Mouse (Mus musculus) lung, postnatal 25 days (tissue): ENCODE data around the gene C530008M17Rik.

Source experiments
- DNase-seq: peaks from one replicate; pipeline ENCODE4 v3.0.0; 2022; ENCODE audit warnings: low spot score

Gene C530008M17Rik

DNA sequence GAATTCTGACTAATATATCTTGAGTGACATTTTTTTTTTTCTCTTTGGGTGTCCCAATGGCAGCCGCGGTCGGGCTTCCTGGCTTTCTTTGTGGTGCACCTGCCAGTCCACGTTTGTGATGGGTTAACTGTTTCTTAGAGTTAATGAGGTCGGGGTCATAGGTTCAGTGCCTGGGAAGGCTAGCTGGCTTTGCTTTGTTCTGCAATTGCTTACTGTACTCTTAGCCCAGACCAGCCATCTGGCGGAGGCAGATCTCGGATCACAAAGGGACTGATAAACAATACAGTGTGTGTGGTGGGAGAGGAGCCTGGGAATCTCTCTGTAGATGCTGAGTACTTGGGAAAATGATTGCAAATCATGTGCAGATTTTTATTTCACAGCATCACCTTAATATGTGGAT lies 9.1 kb downstream of the C530008M17Rik start:
- no peak for DNase-seq

DNA sequence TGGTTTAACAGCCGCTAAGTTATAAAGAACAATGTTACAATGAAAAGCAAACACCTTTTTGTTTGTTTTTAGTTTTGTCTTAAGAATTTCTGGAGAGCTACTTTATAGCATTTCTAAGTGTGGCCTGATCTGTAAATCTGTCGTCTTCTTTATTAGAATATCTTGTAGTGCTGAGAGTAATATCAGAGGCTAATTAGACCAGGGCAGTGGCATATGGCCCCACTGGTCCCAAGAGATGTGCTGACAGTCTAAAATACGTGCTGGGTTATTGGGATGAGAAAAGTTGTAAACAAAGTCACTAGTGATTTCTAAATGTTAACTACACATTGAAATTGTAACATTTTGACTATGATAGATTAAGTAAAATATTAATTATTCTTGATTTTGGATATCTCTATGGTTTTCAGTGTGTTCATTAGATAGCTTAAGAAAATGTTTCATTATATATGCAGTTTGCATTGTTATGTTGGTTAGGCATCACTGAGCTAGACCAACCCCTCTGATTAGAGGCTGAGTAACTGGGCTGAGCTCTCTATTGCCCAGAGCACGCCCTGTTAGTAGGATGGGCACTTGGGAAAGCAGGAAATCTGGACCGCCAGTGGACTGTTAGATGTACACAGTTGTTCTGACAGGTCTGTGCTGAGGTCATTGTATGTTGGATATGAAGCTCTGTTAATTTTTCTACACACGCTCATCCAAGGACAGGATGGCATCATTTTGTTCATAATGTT lies 9.9 kb downstream of the C530008M17Rik start:
- DNase-seq, result no peak

DNA sequence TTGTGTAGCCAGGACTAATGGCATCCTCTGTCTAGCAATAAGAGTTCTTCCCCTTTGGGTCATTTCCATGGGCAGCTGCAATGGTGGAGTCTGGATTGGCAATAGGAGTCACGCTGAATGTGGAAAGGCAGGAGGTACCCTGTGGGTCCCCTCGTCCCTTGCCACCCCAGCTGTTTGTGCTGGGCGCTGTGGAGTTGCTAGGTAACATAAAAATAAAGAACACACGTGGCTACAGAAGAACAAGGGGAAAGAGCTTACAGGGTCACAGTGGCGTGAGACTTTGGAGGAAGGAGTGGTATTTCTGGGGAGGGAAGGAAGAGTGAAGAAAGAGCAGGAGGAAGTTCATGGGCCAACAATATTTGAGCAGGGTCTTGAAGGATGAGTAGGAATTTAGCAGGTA lies 11.8 kb downstream of the C530008M17Rik start:
- peak; percentile 13 for DNase-seq

DNA sequence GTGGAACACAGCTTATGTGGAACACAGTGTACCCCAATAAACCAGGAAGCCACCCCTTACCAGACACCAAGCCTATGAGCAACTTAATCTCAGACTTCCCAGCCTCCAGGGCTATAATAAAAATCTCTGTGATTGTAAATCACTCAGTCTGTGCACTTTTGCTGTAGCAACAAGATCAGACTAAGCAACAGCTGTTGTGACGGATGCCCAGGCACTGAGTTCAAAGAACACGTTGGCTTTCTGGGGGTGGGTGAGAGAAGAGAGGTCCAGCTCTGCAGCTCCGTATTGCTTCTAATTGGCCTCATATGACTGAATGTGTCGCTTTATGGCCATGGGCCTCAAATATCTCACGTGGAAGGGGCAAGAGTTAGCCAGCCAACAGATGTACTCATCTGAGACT lies 12.2 kb downstream of the C530008M17Rik start:
- DNase-seq, result no peak

DNA sequence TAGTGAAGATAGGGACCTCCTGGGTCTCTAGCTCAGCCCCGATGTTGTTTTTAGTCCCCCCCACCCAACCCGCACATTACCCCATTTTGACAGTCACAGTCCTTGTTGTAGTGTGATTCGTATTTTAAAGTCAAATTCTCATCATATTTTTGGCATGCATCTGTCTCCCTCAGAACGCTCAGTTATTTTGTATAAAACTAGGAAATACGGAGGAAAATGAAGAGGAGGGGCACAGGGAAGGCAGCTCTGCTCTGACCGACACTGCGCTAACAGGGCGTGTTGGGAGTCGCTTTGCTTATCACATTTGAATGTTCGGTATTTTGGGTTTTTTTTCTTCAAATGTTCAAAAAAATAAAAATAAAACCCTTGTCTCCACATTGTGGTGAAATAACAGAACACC lies 13.9 kb downstream of the C530008M17Rik start:
- DNase-seq, result no peak

DNA sequence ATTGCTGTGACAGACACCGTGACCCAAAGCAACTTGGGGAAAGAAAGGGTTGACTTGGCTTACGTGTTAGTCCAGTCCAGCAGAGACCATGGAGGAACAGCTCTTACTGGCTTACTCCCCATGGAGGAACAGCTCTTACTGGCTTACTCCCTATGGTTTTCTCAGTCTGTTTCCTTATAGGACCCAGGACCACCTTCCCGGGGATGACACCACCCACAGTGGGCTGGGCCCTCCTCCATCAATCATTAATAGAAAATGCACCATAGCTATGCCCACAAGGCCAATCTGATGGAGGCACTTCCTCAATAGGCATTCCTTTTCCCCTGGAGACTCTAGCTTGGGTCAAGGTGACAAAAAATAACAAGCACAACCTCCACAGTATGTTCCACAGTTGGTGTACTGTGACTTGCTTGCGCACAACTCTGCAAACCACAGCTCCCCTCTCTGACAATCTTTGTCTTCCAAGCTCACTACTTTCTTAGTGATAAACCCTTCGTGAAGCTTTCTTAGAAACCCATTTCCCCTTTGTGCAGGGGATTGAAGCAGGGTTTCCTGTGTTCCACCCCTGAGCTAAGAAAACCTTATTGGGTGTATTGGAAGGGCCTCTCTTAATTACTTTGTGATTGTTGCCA lies 17.8 kb downstream of the C530008M17Rik start:
- no peak for DNase-seq

DNA sequence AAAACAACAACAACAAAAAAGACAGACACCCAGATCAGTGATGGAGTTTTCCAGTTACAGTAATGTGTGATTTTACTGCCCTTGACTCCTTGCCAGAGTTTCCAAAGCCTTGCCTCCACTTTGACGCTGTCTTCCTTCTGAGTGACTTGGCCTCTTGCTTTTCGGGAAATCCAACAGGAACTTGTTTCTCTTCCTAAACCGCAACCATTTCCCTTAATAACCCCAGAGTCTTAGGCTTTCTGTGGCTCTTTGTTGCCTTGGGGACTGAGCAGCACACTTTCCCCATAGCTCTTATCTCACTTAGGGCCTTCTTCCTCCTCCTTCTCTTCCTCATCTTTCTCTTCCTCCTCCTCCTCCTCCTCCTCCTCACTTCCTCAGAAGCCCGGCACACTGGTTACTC lies 19.1 kb downstream of the C530008M17Rik start:
- DNase-seq, result no peak

DNA sequence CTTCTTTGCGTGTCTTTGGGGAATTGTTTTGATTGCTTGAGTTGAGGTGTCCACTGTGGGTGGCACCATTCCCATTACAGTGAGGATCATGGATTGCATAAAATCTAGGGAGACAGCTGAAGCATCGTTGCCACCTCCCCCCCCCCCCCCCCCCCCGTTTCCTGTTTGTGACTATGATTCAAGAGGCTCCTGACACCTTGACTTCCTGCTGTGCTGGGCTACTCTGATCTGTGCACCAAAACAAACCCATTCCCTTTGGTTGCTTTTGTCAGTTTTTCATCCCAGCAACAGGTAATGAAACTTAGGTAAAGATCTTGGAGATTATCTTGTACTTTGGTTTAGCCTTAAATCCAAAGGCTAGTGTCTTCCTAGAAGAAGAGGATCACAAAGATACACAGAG lies 24.6 kb downstream of the C530008M17Rik start:
- no peak for DNase-seq

DNA sequence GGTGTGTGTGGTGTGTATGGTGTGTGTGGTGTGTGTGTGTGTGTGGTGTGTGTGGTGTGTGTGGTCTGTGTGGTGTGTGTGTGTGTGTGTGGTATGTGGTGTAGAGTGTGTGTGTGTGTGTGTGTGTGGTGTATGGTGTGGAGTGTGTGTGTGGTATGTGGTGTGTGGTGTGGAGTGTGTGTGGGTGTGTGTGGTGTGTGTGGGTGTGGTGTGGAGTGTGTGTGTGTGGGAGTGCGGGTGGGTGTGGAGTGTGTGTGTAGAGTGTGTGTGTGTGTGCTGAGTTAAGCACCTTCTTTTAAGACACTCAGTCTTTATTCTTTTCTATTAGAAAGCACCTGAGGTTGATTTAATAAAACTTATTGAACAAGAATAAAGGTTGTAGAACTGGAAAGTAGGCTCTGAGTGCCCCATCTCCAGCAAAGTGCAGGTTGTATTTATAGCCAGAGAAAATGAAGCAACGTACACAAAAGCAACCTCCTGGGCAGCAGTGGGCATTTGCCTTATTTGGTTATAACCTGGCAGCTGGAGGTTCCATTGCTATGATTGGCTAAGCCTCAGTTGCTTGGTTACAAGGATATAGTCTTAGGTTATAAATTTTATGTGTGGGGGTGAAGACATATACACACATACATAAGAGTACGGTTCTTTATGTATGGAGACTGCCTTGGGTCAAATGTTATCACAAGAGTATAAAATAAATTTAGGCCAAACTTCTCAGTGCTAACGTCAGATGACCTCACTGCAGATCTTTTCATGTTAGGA lies 25.8 kb downstream of the C530008M17Rik start:
- DNase-seq, result no peak

DNA sequence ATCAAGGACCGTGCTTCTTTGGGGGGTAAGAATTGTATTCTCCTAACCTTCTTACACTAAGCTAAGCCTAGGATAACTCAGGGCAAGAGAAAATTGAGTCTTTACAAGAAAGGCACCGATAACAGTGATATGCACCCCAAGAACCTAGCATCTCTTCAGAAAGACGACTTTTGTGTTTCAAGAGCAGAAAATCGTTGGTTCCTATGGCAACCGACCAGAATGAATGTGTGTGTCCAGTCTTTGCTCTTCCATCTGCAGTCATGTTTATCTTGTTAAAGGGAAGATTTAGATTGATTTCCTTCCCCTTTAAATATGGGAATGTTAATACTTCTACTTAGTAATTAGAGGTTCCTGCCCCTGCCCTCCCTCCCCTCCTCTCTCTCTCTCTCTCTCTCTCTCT lies 27.1 kb downstream of the C530008M17Rik start:
- no peak for DNase-seq

DNA sequence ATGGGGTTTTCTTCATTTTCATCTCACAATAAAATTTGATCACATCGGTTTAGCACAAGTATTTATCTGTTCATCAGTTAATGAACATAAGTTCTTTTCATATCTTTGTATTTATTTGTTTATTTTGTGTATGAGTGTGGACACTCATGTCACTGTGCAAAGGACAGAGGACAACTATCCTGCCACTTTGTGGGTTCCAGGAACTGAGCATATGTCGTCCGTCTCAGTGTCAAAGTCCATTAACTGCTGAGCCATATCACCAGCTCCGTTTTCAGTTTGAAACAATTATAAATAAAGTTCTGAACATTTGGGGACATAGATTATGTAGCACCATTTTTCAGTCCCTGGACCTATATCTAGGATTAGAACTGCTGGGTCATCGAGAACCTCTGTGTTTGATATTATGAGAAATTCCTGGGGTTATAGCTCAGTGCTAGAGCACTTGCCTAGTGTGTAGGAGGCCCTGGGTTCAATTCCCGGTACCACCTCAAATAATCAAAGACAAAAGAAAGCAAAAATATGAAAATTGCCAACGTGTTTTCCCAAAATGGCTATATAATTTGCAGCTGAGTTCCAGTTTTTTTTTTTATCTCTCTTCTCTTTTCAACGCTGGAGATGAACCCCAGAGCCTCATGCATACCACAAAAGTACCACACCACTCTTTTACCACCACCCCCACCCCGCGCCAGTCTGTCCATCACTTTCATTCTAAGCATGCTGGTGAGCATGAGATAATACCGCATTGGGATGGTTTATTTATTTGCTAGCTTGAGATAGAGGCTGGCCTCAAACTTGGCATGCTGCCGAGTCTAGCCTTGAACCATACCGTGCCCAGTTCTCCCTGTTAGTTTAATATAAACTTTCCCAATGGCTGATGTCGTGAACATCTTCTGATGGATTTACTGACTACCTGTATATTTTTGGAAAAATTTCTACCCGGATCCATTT lies 28.6 kb downstream of the C530008M17Rik start:
- no peak for DNase-seq

DNA sequence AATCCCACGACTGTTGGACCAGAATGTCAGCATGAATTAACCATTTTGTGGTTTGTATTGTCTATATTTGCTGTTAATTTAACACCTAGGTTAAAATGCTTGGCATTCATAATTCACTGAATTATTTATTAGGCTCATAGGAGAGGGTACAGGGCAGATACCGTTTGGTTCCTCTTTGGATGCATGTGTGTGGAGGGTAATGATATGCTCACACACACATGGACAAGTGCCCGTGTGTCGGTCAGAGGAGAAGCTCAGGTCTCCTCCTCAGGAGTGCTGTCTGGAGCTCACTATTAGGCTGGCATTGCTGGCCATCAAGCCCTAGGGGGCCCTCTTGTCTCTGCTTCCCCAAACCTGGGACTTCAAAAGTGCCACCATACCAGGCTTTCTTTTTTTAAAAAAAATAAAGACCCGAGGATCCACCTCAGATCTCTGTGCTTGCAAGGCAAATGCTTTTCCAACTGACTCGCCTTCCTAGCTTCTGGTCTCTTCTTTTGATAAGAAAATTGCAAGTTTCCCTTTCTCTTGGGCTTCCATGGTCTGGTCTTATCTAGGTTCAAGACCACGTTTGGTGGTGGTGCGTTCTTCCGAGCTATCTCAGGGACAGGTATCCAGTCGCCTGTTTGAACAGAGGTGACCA lies 31.8 kb downstream of the C530008M17Rik start:
- DNase-seq, result no peak

DNA sequence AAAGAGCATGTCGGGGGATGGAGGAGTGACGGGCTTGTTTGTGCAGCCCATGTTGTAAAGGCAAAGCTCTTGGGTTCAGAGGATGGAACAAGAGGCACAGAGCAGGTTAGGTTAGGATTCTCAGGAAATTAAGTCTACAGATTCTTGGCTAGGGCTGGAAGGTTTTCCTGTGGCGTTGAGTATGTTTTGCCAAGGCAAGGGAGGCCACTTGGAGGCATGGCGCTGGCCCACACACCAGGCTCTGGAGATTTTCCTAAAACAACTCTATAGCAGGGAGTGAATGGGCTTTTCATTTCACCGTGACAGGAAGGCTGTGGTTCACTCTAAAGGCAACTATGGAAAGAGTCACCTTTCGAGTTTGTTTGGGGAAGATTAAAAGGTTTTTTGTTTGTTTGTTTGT lies 32.3 kb downstream of the C530008M17Rik start:
- DNase-seq, result no peak

DNA sequence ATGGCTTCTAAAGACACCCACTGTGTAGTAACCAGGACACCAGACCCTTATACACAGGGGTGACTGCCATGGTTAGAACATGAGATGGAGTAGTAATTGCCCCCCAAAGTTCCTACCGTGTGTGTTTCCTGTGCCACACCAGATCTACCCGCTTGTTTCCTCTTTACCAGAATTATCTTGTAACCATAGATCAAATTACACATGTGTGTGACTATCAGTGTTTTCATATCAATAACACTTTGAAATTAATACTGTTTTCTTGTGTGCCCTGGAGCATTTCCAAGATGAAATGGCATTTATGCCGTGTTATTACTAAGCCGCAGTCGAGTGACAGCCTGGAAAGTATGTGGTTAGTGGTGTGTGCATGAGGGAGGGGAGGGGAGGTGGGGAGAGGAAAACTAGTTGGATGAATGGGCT lies 33.9 kb downstream of the C530008M17Rik start:
- no peak for DNase-seq

DNA sequence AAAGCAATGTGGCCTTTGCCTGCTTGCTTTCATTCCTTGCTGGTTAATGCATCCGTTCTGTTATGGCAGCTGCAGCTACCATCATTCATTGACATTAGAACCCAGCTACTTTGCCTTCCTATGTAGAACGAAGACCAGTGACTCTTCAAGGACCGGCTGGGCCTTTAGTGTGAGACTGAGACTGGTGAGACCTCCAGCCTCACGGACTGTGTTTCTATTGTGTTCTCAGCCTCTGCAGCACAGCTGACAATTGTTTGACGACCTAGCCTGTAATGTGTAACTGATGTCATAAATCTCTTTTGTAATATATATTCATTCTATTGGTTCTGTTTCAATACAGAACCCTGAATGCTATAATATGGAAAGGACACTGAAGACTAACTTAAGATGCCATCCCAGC lies 34.9 kb downstream of the C530008M17Rik start:
- DNase-seq, result no peak

DNA sequence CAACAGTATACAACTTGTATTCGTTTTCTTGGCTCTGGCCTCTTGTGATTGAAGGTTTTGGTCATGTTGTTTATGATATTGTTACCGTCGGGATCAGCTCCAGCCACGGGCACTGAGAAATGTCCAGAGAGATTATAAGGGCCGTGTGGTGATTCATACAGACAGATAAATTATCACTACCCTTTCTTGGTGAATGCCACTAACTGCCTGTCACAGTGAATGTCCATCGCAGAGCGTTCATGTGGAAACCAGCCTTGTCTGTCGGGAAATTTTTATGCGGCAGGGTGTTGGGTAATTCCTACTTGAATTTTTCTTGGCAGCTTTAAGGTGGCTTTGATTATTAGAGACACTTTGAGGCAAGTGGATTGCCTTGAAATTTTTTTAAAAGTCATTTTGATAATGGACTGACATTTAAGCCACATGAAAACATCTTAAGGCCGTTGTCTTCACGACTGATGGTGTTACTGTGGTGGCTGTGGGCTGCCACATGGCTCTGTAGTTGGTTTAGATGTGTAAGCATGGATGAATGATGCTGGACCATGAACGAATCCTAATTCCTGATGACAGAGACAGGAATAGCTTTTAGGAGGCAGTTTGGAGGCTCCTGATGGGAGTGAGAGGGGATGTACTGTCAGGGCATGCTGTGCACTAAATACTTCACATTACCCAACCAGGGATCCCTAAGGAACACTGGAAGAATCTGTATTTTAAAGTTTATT lies 35.6 kb downstream of the C530008M17Rik start:
- DNase-seq, result no peak

DNA sequence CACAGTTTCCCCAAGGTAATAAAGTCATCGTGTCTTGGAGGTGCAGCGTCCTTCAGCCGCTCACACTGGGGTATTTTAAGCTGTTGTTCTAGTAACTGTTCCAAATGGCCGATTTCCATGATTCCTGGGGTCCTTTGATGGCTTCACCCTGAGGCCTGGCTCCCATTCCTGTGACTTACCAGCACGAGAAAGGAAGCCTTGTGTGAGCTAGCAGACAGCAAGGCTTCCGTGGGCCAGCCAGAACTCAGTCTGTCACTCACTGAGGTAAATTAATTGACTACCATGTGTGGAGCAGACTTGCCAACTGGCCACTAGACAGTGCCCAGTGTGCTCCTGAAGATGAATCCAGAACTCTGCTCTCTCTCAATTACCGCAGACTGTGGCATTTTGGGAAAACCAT lies 41.2 kb downstream of the C530008M17Rik start:
- no peak for DNase-seq

DNA sequence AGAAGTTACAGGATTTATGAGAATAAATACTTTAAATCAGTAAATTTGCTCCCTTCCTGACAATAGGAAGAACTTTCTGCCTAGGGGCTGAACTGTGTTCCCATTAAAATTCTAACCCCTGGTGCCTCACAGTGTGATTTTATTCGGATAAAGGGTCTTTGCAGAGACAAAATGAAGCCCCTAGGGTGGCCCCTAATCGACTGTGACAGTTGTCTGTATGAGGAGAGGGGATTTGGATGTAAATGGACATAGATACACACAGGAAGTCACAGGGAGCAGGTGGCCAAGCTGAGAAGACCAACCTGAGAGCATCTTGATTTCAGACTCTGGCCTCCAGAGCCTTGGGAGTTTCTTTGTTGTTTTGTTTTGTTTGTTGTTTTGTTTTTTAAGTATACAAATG lies 41.9 kb downstream of the C530008M17Rik start:
- DNase-seq, result no peak

DNA sequence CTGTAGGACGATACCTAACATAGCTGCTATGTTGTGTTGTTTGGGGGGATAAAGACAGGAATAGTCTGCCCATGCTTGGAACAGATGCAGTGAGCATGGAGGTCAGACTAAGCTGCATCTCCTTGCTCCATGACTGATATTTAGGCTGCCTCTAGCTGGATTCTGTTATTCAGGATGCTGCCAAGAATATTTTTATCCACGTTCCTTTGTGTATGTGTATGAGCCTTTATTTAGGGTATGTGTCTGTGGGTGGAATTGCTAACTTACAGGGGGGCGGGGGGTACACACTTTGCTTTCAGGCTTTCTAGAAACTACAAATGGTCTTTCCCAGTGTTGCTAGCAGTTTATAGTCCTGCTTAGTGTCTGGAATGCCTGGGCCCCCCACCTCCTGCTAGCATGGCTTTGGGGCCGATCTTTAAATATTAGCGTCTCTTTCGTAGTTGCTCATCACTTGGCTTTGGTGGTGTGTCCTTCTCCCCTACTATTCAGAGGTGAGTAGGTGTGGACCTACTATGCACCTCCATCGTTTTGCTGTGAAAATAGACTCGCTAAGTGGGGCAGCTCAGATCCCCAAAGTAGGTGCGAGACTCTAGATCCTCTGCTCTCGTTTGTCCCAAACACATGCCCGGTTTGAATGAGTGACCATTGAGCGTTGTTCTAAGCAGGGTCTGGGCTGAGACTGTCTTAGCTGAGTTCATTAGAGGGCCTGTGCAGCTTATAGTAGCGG lies 45.0 kb downstream of the C530008M17Rik start:
- DNase-seq, result no peak

DNA sequence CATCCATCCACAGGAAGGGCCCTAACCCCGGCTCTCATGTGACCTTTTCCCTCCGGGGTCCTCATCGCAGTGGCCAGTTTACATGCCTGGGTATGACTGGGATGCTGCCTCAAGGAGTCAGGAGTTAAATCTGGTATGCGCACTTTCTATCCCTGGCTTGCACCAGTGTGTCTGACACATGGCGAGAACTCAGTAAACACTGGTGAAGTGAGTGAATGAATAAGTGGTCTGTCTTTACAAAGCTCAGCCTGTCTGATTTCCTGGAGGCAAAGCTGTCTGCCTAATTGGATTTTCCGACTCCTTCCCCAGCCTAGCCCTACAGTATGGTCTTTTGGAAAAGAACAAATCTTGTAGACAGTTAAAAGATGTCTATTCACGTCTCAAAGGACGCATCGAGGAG lies 45.8 kb downstream of the C530008M17Rik start:
- no peak for DNase-seq
